Mouse (Mus musculus) CH12.LX (cell line): Measurements from ENCODE around the gene Bend3.
"Not testable (repeated sequence)": the region's sequence is repeated elsewhere in the genome, so short reads cannot be mapped to it uniquely, and the experiment has no call there.

Experiments used
- CHD2 ChIP-seq: IDR thresholded peaks from 2 replicates; pipeline ENCODE4 v1.6.1; 2011; ENCODE audit warnings: low read length, improper control_type of control experiment
- CTCF ChIP-seq, 2 experiments: IDR thresholded peaks in 1 of 2; conservative IDR thresholded peaks in 1 of 2; 2 replicates each; pipeline ENCODE4 v1.5.1; 2011 to 2012; ENCODE audit warnings: low read depth in 2 of 2, low read length in 2 of 2, improper control_type of control experiment in 1 of 2, inconsistent platforms in 1 of 2, mild to moderate bottlenecking in 1 of 2, moderate library complexity in 1 of 2
- EP300 ChIP-seq: IDR thresholded peaks from 2 replicates; pipeline ENCODE4 v1.6.1; 2011; ENCODE audit warnings: low read length, improper control_type of control experiment
- ETS1 ChIP-seq: conservative IDR thresholded peaks from 2 replicates; pipeline ENCODE4 v1.6.1; 2012; ENCODE audit warnings: low read depth, mild to moderate bottlenecking, inconsistent platforms, low read length, improper control_type of control experiment, moderate library complexity
- HCFC1 ChIP-seq: IDR thresholded peaks from 2 replicates; pipeline ENCODE4 v1.6.1; 2012; ENCODE audit warnings: low read depth, mild to moderate bottlenecking, inconsistent platforms, low read length, improper control_type of control experiment
- MEF2A ChIP-seq: IDR thresholded peaks from 2 replicates; pipeline ENCODE4 v1.6.1; 2014; ENCODE audit warnings: low read depth, mild to moderate bottlenecking, inconsistent platforms, low read length, improper control_type of control experiment, borderline replicate concordance
- PAX5 ChIP-seq: IDR thresholded peaks from 2 replicates; pipeline ENCODE4 v1.6.1; 2012; ENCODE audit warnings: low read length, inconsistent platforms, mixed read lengths
- POLR2AphosphoS2 ChIP-seq: IDR thresholded peaks from 2 replicates; pipeline ENCODE4 v1.6.1; 2011; ENCODE audit warnings: low read depth, low read length, improper control_type of control experiment
- SIN3A ChIP-seq: IDR thresholded peaks from 2 replicates; pipeline ENCODE4 v1.6.1; 2012; ENCODE audit warnings: low read length, improper control_type of control experiment, inconsistent platforms
- TCF12 ChIP-seq: IDR thresholded peaks from 2 replicates; pipeline ENCODE4 v1.6.1; 2014; ENCODE audit warnings: low read depth, mild to moderate bottlenecking, inconsistent platforms, low read length, improper control_type of control experiment
- USF1 ChIP-seq: IDR thresholded peaks from 2 replicates; pipeline ENCODE4 v1.6.1; 2014; ENCODE audit warnings: low read depth, mild to moderate bottlenecking, inconsistent platforms, low read length, improper control_type of control experiment
- ZC3H11A ChIP-seq: IDR thresholded peaks from 2 replicates; pipeline ENCODE4 v1.6.1; 2012; ENCODE audit warnings: low read depth, mild to moderate bottlenecking, inconsistent platforms, low read length, improper control_type of control experiment
- ZNF384 ChIP-seq: IDR thresholded peaks from 2 replicates; pipeline ENCODE4 v1.6.1; 2012; ENCODE audit warnings: low read depth, low read length, improper control_type of control experiment, inconsistent platforms

- not testable (repeated sequence) for TF ChIP-seq HCFC1; EP300; USF1; ETS1; CTCF (conservative IDR thresholded peaks at IDR 0.05 in 1 of 2, IDR thresholded peaks at IDR 0.05 in 1 of 2; ENCODE audit: low read depth in 2 of 2, low read length in 2 of 2); MEF2A; PAX5; CHD2; ZC3H11A; ZNF384; POLR2AphosphoS2; SIN3A; TCF12
These were observed 45.3 kb downstream of the Bend3 start, which contains the start of gene Gm9803 for GRCm38 (mm10) chr10:43523931-43524330.
